Mouse (Mus musculus) gastrocnemius, adult 8-10 months (tissue): ENCODE results near the gene Rbsn. TPM values are rescaled to one million over a fixed set of nuclear protein-coding genes. Genes with fewer than 3 reads are reported as not detected.

Experiments used
- DNase-seq, 2 experiments: peaks; one replicate each; pipeline ENCODE4 v3.0.0; 2022; ENCODE audit warnings: low spot score in 2 of 2
- total RNA-seq, 4 experiments: library from RNA; stranded (reverse); gene quantifications; 2 replicates each; pipeline ENCODE4 v1.2.4; 2022

Rbsn gene
- 10 to 100 TPM in 3 of 4 experiments, 1 to 10 TPM in 1; 9.5 to 13.4 (median 11.3) TPM for total RNA-seq

DNA sequence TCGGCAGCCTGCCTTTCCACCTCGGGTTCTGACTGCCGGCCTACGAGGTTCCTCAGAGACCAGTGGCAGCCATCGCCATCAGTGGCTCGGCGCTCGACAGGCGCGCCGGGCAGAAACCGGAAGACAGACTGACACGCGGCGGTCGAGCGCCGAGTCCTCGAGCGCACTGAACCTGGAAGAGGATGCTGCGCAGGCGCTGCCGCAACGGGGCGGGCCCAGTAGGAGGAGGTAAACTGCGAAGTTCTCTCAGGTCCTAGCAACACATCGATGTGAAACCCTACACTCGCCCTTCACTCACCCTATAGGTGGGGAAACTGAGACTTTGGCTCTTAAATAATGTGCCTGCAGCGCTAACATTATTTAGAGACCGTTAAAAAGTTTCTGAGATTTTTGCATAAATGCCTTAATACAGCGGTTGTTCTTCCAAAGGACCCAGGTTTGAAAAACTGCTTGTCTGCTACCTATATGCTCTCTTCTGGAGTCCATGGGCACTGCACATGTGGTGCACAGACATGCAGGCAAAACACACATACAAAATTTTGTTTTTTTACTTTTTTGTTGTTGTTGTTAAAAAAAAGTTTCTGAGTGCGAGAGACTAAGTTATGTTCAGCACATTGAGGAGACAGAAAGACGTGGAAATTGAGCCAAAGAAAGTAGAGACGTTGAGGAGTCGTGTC lies at the start of gene Rbsn:
TSS of gene Rbsn (minus strand) at position 153 of the 677 bp plus-strand sequence.
- DNase-seq = peak; percentile 85 to 92

DNA sequence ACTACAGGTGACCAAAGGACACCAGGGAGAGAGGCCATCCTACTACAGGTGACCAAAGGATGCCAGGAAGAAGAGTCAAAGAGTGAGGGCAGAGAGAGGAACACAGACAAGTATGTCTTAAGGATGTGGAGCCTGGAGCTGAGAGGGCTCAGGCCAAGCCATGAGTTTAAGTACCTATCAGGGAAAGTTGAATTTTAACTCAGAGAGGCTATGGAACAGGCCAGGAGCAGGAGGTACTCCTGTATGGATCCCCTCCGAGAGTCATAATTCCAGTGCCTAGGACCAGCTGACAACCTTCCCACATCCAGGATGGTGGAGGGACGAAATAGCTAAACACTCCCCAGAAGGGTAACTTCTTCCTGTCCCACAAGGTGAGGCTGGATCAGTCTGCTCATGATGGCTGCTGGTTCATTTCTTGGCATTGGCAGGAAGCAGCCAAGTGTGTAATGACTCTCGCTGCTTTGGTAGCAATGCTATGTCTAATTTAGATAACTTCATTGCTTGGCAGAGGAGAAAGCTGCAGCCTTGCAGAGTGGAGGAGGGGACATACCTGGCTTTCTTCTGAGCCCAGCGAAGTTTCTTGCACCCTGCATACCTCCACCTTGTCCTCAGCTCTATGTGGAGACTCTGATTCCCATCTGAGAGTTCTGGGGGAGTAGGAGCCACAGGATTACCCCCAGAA lies 46.6 kb upstream of the Rbsn start:
- DNase-seq = no peak

DNA sequence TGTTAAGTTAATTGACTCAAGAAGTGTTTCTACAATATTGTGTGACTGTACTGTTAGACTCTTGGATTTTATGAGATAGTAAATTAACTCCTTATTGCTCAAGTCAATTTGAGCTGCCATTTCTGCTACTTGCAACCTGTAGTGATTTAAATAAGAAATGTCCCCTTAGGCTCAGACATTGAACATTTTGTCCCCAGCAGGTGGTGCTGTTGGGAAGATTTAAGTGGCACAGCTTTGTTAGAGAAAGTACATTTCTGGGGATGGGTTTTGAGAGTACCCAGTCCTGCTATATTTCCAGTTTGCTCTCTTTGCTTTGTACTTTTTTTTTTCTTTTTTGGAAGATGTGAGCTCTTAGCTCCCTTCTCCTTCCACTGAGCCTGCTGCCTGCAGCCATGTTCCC lies 40.6 kb upstream of the Rbsn start:
- no peak for DNase-seq

DNA sequence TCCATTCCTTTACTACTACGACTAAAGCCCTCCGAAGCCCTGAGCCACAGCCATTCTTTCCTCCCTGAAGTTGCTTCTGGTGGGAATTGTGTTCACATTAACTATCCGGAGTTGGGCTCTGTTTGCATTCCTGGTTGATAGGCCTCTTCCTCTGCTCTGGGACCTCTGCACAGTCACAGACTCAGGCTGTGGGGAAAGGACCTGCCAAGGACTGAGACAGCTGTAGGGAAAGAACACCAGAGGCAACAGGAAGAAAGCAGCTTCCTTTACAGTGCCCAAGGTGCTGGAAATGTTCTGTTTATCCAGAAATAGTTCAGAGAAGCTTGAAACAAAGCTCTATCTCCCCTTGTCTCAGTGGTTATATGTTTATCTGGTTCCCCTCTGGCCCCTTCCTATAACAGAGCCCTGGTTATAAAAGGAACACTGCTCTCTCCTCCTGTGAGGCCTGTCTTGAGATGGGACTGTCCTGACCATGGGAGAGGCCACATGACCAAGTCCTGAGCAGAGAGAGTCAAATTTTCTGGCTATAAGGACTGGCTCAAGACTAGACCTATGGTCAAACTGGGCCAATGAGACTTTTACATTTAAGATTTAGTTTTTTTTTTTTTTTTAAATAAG lies 38.6 kb upstream of the Rbsn start:
- DNase-seq = no peak

DNA sequence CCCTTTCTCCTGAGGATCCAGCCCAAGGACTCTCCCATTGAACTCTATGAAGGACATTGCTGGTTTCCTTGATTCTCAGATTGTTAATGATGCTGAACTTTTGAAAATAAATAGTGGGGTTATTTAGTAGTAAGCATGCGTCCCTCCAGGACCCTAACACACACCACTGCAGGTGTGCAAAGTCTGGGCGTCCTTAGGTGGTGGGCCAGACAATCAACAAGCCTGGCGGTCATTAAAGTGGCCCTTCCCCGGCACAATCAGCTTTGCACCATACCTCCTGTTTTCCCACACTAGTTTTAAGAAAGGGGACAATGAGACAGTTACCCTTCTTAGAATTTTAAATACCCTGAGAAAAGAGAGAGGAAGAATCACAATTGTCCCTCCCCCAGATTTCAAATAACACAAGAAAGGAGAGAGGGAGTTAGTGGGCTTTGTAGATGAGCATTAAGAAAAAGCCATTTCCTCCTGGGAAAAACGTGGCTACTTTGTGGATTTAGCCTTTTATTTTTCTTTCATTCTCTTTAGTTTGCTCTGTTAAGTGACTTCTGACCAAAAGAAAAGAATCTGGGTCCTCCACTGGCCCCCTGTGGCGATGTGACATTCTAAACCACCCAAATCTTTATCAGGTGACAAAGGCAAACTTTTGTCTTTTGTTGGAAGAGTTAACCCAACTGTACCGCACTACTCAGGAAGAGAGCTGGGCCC lies 32.6 kb upstream of the Rbsn start:
- no peak for DNase-seq

DNA sequence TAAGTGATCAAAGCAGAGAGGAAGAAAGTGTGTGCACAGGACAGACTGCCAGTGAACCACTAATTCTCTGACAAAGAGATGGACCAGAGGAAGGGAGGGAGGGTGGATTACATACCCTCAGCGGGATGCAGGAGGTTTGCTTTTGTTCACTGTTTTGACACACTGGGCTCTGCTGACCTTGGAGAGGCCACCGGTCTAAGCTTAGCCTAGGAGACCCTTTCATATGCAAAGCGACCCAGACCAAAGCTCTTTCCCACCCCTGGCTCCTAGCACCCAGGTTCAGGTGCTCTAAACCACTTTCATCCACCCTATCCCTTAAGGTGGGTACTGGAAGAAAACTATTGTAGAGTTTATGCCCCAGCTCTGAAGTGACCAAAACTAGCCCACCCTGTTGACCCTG lies 31.6 kb upstream of the Rbsn start:
- DNase-seq = no peak

DNA sequence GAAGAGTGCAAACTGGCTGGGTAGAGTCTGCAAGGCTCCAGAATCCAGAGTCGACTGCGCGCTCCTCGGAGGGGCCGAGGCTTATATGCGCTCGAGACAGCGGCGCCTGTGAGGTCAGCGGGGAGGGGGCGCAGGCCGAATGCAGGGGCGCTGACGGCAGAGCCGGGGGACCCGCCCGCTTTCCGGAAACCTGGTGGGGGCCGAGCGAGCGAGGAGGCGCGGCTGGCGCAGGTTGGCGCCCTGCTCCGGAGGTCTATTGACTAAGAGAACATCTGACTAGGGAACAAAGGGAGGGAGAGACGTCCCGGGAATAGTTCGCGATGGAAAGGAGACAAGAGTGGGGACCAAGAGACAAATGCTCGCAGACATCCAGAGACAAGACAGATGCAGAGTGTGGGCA lies 29.9 kb upstream of the Rbsn start, which contains the start of gene Trh:
TSS of gene Trh (minus strand) at position 60 of the 400 bp plus-strand sequence.
- DNase-seq = no peak

DNA sequence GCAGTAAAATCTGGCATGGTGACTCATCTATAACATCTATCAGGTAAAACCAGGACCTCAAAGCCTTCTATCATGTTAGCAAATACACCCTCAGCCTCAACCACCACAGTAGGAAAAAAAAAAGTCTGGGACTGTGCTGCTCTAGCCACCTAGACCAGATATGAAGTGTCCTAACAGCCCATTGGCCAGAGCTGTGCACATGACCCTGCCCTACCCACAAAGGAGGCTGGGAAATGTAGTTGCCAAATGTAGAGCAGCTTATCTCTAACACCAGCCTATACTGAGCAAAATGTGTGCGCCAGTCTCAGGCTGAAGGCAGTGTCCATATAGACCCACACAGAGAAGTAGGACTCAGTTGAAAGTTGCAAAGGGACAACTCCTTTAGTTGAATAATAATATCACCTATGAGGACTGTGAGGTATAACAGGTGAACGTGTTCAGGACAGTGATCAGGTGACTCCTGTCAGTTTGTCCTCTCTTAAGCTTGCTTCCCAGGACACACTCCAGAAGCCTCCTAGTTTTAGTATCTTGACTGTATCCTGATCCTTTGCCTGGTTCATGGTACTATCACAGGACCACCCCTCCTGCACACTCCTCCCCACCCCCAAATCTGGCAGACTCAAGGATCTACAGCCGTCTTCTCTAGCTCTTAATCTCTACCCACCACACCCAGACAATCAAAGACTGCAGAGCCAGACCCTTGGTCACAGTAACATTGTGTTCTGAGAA lies 26.6 kb upstream of the Rbsn start:
- no peak for DNase-seq

DNA sequence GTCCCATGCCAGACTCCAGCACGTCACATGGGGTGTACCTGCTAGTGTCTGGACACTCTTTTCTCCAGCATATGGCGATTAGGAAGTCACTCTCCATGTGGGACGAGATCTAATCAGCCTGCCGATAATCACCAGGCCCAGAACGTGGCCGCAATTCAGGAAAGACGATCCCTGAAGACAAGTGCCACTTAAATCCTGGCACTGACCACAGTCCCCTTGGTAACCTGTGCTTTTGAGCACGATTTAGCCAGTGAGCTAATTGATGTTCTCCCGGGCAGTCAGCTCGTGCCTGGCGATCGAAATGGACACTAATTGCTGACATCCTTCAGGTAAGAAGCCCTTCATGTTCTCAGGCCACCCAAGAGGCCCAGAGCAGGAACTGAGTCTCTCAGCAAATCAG lies 20.3 kb upstream of the Rbsn start:
- no peak for DNase-seq

DNA sequence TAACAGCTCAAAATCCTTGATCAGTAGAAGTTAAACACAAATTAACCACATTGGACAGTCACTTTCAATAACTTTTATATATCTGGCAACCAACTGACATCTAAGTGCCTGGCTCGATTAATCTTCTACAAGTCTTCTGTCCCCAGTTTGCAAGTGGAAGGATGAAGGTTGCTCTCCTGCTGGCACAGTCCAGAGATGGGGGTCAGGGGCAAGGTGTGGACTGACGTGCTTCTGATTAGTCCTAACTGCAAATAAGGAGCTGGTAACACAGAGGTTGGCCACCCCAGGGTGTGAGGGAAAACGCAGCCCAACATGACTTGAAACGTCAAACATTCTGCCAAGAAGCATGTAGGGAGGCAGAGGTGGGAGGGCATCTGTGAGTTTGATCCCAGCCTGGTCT lies 17.0 kb upstream of the Rbsn start:
- no peak for DNase-seq

DNA sequence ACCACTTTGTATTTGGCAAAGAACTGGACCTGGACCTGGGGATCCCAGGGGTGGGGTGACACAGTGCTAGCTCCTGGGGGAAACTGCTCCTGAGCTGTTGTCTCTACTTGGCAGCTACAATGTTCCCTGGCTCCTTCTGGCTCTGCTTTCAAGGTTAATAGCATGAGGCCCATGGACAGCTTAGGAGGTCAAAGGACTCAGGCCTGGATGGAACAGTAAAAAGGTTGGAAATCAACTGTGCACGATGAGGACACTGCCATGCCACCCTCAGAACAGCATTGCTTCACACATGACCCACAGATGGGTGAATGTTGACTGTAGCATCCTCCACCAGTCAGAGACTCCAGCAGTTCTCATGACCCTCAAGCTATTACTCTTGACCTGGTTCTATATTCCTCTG lies 16.6 kb upstream of the Rbsn start:
- DNase-seq = no peak

DNA sequence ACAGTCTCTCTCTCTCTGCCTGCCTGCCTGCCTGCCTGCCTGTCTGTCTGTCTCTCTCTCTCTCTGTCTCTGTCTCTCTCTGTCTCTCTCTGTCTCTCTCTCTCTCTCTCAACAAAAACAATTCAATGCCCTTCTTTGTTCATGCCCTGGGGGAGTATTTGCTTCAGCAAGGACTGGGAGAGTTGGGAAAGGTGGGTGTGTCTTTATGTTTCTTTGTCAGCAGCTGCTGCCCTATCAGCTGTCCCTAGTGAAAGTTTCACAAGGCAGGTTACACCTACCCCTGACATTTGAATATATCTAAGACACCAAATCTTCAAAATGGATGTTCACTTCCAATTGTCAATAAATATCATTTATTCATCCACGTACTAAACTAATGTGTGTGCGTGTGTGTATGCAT lies 14.9 kb upstream of the Rbsn start:
- DNase-seq = no peak

DNA sequence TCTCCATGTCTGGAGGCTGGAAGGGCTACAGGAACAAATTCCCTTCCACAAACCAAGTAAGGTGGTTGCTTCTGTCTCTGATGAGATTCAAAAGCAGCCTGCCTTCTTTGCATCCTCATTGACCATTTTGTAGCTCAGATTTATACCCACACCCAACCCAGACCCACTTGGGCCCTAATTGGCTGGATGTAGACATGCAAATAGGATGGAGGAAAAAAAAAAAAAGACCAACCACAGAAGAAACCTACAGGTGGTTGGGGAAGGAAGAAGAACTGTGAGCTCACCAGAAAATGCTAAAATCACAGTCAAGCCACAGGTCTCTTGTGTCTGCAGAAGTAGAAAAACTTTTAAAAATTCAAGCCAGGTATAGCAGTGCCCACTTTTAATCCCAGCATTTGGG lies 14.4 kb upstream of the Rbsn start:
- DNase-seq = no peak

DNA sequence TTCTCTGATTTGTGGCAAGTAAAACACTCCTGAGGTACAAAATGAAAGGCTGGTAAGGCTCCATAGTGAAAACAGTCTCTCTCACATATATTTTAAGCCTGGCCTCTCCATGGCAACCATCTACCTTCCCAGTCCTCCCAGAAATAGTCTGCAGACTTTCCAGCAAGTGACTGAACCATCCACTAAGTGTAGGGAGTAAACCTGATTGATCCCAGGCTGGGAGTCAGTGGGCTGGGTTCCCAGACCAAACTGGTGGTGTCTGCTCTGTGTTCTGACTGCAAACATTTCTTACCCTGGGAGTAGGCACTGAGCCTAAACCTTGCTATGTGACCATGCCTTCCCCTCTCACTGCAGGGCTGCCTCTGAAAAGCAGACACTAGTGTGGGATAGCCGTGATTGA lies 10.3 kb upstream of the Rbsn start:
- no peak for DNase-seq

DNA sequence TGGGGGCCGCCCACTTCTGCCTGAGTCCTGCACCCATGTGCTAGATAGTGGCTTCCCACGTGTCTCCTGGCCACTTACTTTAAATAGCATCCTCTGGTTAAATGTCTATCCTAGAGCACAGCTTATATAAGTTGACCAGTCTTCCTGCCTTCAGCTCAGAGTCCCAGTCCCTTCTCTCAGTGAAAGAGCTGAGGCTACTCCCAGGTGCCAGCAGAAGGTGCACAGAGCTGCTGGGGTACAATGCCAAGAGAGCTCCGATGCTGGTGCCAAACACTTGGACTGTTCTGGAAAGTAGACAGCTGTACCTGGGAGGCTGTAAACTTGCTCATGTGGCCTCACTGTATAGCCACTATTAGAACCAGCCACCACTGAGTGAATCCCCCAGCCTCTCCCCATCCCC lies 7.3 kb upstream of the Rbsn start:
- DNase-seq = no peak

DNA sequence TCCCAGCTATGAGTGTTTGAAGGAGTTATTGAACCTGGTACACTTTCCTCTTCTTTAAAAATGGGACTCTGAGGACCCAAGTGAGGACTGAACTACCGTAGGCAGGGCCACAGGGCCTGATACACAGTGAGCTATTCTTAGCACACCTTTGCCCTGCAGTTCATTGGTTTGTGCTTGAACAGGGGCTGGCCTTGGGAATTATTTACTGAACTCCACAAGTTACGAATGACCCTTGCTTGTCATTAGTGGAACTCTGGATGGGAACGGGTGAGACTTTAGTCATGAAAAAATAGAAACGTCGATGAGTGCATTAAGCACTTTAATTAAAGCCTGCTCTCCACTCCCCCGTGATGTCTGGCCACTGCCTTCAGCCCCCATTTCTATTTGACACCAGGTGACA lies 6.9 kb upstream of the Rbsn start:
- no peak for DNase-seq

DNA sequence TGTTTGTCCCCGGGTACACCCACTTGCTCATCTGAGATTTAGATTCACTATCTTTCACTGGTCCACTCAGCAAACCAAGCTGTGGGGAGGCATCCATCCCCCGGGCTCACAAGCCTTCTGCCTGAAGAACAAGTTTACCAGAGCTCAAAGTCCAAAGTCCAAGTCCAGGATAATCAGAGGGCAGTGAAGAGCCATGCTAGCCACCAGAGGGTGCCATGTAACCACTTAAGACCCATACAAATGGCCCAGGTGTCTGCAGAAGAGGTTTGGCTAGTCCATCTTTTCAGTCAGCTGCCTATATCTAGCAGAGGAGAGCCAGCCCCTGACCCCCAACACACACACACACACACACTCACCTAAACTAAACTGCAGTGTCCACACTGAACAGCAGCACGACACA lies 4.7 kb upstream of the Rbsn start:
- no peak for DNase-seq

DNA sequence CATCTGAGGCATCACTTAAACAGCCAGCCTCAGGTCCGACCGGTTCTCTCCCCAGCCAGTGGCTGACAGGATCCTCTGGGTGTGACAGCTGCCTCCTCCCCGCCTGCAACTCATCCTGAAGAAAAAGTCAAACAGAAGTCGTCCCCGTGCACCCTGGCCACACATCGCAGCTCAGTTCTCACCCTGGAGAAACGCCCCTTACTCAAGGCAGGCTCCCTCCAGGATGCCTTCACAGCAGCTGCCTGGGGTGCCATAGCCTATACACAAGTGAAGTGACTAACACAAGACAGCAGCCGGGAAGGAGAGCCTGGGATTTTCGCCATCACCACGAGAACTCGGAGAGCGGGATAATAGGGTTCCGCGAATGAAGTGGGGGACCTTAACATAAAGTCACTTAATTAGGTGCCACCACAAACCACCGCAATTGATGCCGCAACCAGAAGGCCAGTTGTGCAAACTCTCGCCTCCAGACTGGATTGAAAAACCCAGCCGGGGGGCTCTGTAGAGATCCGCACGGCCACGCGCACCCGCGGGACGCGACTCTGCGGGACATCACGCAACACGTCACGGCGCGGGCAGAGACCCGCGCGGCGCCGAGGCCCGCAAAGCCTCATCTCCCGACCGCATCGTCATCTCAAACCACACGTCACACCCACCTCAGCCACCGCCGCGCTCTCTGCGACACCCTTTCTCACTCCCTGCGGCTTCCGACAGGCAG lies 511 bp downstream of the Rbsn start:
- DNase-seq = no peak

DNA sequence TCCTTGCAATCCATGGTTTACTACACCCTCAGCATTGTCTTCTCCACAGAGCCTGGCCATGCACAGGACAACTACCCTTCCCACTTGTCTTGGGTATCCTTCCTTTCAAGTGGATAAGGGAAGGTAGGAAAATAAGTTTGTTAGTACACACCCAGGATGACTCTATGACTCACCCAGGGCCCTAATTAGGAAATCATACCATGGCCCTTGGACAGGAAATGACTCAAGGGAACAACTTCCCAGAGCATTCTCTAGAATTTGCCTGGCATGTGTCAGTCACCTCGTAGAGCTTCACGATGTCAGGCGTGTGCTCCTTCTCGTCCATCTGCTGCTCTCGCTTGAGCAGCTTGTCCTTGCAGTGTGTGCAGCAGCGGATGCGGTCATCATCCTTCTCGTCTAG lies 15.3 kb downstream of the Rbsn start:
- DNase-seq = no peak

DNA sequence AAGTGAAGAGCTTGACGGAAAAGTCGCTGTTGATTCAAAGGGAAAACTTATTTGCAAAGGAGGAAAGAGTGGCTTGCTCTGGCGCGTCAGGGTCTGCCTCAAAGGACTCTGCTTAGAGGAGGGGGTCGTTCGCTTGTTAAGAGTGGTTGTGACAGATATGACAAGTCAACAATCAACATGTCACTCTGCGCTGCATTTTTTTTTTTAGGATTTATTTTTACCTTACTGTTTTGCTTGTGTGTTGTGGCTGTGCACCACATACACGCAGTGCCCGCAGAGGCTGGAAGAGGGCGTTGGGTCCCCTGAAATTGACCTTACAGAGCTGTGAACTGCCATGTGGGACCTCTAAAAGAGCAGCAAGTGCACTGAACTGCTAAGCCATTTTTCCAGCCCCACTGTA lies 30.5 kb downstream of the Rbsn start:
- no peak for DNase-seq

DNA sequence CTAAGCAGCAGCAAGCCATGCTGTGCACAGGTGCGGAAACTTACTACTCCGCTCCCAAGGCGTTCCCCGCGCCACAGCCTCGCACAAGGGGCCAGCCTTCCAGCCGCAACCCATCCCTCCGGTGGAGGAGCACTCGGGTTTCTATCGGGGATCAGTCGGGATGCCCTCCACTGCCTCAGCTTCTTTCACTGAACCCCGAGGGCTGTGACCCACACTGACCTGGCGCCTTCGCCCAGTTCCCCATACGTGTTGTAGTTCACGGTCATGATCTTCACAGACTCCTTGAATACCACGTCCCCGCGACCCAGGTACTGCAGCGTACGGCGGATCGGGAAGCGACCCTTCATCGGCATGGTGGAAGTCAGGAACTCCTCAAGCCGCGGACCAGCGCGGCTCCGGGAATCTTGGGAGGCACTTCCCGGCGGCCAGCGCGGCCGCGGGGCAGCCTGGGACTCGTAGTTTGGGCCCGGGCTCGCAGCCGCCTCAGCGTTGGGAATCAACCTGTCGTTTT lies 31.0 kb downstream of the Rbsn start, which contains the start of gene Mrps25:
TSS of gene Mrps25 (minus strand) at position 413 of the 511 bp plus-strand sequence.
- peak; percentile 29 to 44 for DNase-seq
